Mouse (Mus musculus) intestine, embryonic 15.5 days (tissue): ENCODE data around the gene Cd96. TPM values are rescaled to one million over a fixed set of nuclear protein-coding genes. Genes with fewer than 3 reads are reported as not detected.

Source experiments
- ATAC-seq: fragments of 200-750 bp; cut with Nextera tagmentation; 2 replicates; pipeline ENCODE4 v1.8.0; 2017; ENCODE audit warnings: moderate TSS enrichment, moderate library complexity
- H3K27ac ChIP-seq: fragments of 300-500 bp; sonication (generic); 2 replicates; pipeline ENCODE4 v1.5.1; 2015; ENCODE audit warnings: mild to moderate bottlenecking, inconsistent platforms
- H3K27me3 ChIP-seq: fragments of 300-500 bp; sonication (generic); replicated peaks from 2 replicates; pipeline ENCODE4 v1.6.1; 2015; ENCODE audit warnings: inconsistent platforms
- H3K36me3 ChIP-seq: fragments of 300-500 bp; sonication (generic); 2 replicates; pipeline ENCODE4 v1.6.1; 2015; ENCODE audit warnings: inconsistent platforms
- H3K4me1 ChIP-seq: fragments of 300-500 bp; sonication (generic); replicated peaks from 2 replicates; pipeline ENCODE4 v1.6.1; 2015; ENCODE audit warnings: inconsistent platforms
- H3K4me2 ChIP-seq: fragments of 300-500 bp; sonication (generic); replicated peaks from 2 replicates; pipeline ENCODE4 v1.6.1; 2015; ENCODE audit warnings: mild to moderate bottlenecking, inconsistent platforms
- H3K4me3 ChIP-seq: fragments of 300-500 bp; sonication (generic); replicated peaks from 2 replicates; pipeline ENCODE4 v1.5.1; 2015; ENCODE audit warnings: inconsistent platforms
- H3K9ac ChIP-seq: fragments of 300-500 bp; sonication (generic); 2 replicates; pipeline ENCODE4 v1.6.1; 2015; ENCODE audit warnings: inconsistent platforms
- H3K9me3 ChIP-seq: fragments of 300-500 bp; sonication (generic); 2 replicates; pipeline ENCODE4 v1.6.1; 2016; ENCODE audit warnings: inconsistent platforms
- WGBS: fragments of 180-500 bp; shearing (Covaris S2); methylation state at CpG from one replicate; pipeline ENCODE4 v1.1.7; 2015; 5-methylcytosine and 5-hydroxymethylcytosine counted together
- polyA plus RNA-seq: library from polyadenylated mRNA; unstranded; fragments of >200 nt; fragmentation: Nextera tagmentation; extraction: Ambion mirVana; gene quantifications from 2 replicates; pipeline ENCODE4 v1.2.1, GENCODE M21; 2015

Gene Cd96
- polyA plus RNA-seq, 1 experiment from 2014 or later: 0.43 TPM

DNA sequence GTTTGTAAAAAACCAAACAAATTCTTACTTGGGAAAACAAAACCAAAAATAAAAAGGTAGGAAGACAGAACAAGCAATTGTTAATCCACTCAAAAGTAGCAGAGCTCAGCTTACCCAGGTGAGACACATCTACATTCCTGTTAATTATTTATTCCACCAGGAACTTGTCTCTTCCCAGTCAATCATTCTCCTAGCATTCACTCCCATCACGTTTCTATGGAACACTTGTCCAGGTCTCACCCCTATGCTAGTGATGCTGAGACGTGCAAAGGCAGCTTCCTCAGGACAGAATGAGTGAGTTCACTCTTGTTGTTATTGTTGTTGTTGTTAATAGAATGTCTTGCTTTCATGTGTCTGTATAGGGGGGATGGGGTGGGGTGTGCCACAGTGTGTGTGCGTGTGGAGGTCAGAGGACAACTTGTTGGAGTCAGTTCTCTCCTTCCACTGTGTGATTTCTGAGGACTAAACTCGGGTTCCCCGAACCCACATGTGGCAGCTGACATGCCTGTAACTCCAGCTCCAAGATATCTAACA is 97.0 kb downstream of the Cd96 start:
- H3K9me3 ChIP-seq: no peaks in the 10 kb centered on the region
- 65% methylated on average over 5 of the region's 5 CpGs for WGBS
- H3K36me3 ChIP-seq: no peaks in the 10 kb centered on the region
- ATAC-seq: 0 out of 2 replicates have a peak, but pooled peaks have one; percentile 23
- H3K9ac ChIP-seq: no peak overlapping the region
- no peak overlapping the region for H3K4me3 ChIP-seq
- no peaks in the 10 kb centered on the region for H3K4me1 ChIP-seq
- H3K4me2 ChIP-seq: no peak overlapping the region
- H3K27me3 ChIP-seq: no peaks in the 10 kb centered on the region
- H3K27ac ChIP-seq: no peak overlapping the region

- Histone ChIP-seq H3K27ac (no peak overlapping the region), H3K9ac (no peak overlapping the region), H3K4me1 (no peaks in the 10 kb centered on the region), H3K27me3 (no peaks in the 10 kb centered on the region), H3K4me2 (no peak overlapping the region), H3K4me3 (no peak overlapping the region), H3K36me3 (no peaks in the 10 kb centered on the region), H3K9me3 (no peaks in the 10 kb centered on the region)
- 46% methylated on average over 5 of the region's 5 CpGs for WGBS
- ATAC-seq: peak; percentile 74
These were observed 97.7 kb downstream of the Cd96 start for GRCm38 (mm10) chr16:46022189-46022928.

DNA sequence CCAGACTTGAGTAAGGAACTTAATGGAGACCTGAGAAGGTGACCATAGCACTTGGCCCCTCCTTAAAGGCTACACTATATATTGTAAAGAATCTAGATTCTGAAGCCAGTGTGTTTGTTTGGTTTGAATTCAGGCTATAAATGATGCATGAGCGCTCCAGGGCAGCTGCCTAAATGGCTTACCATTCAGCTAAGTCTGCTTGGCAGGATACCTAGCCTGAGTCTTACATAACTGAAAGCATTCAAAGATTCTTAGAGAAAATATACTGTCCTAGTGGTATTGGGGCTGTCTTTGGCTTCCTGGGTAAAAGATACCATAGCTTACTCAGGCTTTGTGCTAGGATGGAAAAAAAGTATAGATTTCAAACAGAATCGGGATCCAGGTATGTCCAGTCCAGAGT is 98.7 kb downstream of the Cd96 start:
- H3K4me2 ChIP-seq: no peak overlapping the region
- 74% methylated on average over 2 of the region's 2 CpGs for WGBS
- H3K27ac ChIP-seq: no peak overlapping the region
- H3K36me3 ChIP-seq: no peaks in the 10 kb centered on the region
- ATAC-seq: no peak
- H3K4me1 ChIP-seq: no peaks in the 10 kb centered on the region
- H3K27me3 ChIP-seq: no peaks in the 10 kb centered on the region
- no peak overlapping the region for H3K4me3 ChIP-seq
- no peaks in the 10 kb centered on the region for H3K9me3 ChIP-seq
- H3K9ac ChIP-seq: no peak overlapping the region

GRCm38 (mm10) chr16:46020396-46020795 is 99.7 kb downstream of the Cd96 start:
- WGBS: 73% methylated on average over 2 of the region's 2 CpGs
- Histone ChIP-seq H3K4me2 (no peak overlapping the region), H3K4me1 (no peaks in the 10 kb centered on the region), H3K9ac (no peak overlapping the region), H3K27me3 (no peaks in the 10 kb centered on the region), H3K36me3 (no peaks in the 10 kb centered on the region), H3K9me3 (no peaks in the 10 kb centered on the region), H3K27ac (no peak overlapping the region), H3K4me3 (no peak overlapping the region)
- ATAC-seq: no peak

DNA sequence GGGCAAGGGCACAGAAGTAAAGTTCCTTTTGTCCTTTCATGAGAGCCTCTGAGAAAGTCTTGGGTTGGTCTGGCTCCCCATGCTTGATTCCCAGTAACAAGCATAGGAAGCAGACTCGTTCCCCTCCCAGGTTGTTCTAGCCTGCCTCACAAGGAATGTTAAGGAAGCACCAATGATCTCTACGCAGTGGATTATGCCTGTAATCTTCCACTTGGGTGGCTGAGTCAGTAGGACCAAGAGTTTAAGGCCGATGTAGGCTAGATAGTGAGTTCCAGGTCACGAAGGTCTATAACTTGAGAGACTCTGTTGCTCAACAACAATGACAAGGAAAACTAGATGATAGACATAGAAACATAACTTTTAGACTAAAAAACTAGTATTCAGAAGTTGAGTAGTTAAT is 100.3 kb downstream of the Cd96 start:
- 78% methylated on average over 4 of the region's 4 CpGs for WGBS
- Histone ChIP-seq H3K27me3 (no peaks in the 10 kb centered on the region), H3K4me3 (no peak overlapping the region), H3K9ac (no peak overlapping the region), H3K27ac (no peak overlapping the region), H3K36me3 (no peaks in the 10 kb centered on the region), H3K9me3 (no peaks in the 10 kb centered on the region), H3K4me1 (no peaks in the 10 kb centered on the region), H3K4me2 (no peak overlapping the region)
- no peak; the same call in 1 of the 2 replicates for ATAC-seq

- H3K4me1 ChIP-seq: no peaks in the 10 kb centered on the region
- H3K4me2 ChIP-seq: no peak overlapping the region
- no peaks in the 10 kb centered on the region for H3K27me3 ChIP-seq
- no peak overlapping the region for H3K27ac ChIP-seq
- no peaks in the 10 kb centered on the region for H3K9me3 ChIP-seq
- no peak overlapping the region for H3K4me3 ChIP-seq
- peak; percentile 64; the same call in 1 of the 2 replicates for ATAC-seq
- 69% methylated on average over 1 of the region's 1 CpGs for WGBS
- H3K36me3 ChIP-seq: no peaks in the 10 kb centered on the region
- H3K9ac ChIP-seq: no peak overlapping the region
These were observed 100.7 kb downstream of the Cd96 start for GRCm38 (mm10) chr16:46019359-46019758.

- H3K4me1 ChIP-seq: no peaks in the 10 kb centered on the region; the same call in 1 of the 2 replicates
- ATAC-seq: no peak
- no peak overlapping the region for H3K4me2 ChIP-seq
- H3K9me3 ChIP-seq: no peaks in the 10 kb centered on the region
- no peak overlapping the region for H3K4me3 ChIP-seq
- H3K9ac ChIP-seq: no peak overlapping the region
- H3K27ac ChIP-seq: no peak overlapping the region
- H3K36me3 ChIP-seq: no peaks in the 10 kb centered on the region
- WGBS: 62% methylated on average over 1 of the region's 1 CpGs
- no peaks in the 10 kb centered on the region for H3K27me3 ChIP-seq
These were observed 108.4 kb downstream of the Cd96 start for GRCm38 (mm10) chr16:46011696-46012095.

- ATAC-seq: peak; percentile 64
- H3K27me3 ChIP-seq: no peaks in the 10 kb centered on the region
- peak overlapping the region; percentile 82 for H3K27ac ChIP-seq
These were observed 109.2 kb downstream of the Cd96 start for GRCm38 (mm10) chr16:46010906-46011220.

GRCm38 (mm10) chr16:46010153-46010905 is 109.7 kb downstream of the Cd96 start, which contains the start of gene Plcxd2:
TSS of gene Plcxd2 (minus strand) at chr16:46010218.
- no peaks in the 10 kb centered on the region for H3K9me3 ChIP-seq
- peak; percentile 98 for ATAC-seq
- no peaks in the 10 kb centered on the region; the same call in 1 of the 2 replicates for H3K4me1 ChIP-seq
- peak within 1 kb of the TSS; percentile 68 for H3K9ac ChIP-seq
- no peaks in the 10 kb centered on the region for H3K27me3 ChIP-seq
- no peaks in the 10 kb centered on the region for H3K36me3 ChIP-seq
- WGBS: under 1% methylated on average over 39 of the region's 39 CpGs
- peak within 1 kb of the TSS; percentile 64 for H3K4me3 ChIP-seq
- peak within 1 kb of the TSS; percentile 93 for H3K4me2 ChIP-seq
- H3K27ac ChIP-seq: peak within 1 kb of the TSS; percentile 82

More at GRCm38 (mm10) chr16:46010906-46011220, 109.2 kb downstream of the Cd96 start:
- WGBS: 7% methylated on average over 5 of the region's 5 CpGs
- peak overlapping the region; percentile 64 for H3K4me3 ChIP-seq
- no peaks in the 10 kb centered on the region; the same call in 1 of the 2 replicates for H3K4me1 ChIP-seq
- H3K36me3 ChIP-seq: no peaks in the 10 kb centered on the region
- no peaks in the 10 kb centered on the region for H3K9me3 ChIP-seq
- peak overlapping the region; percentile 93 for H3K4me2 ChIP-seq
- H3K9ac ChIP-seq: peak overlapping the region; percentile 68

- H3K4me1 ChIP-seq: no peaks in the 10 kb centered on the region; the same call in 1 of the 2 replicates
- no peaks in the 10 kb centered on the region for H3K27me3 ChIP-seq
- peak overlapping the region; percentile 30; the same call in 1 of the 2 replicates for H3K27ac ChIP-seq
- no peaks in the 10 kb centered on the region for H3K9me3 ChIP-seq
- ATAC-seq: no peak
- 0% methylated on average over 13 of the region's 13 CpGs for WGBS
- peak overlapping the region; percentile 64 for H3K4me3 ChIP-seq
- peak overlapping the region; percentile 93 for H3K4me2 ChIP-seq
- H3K9ac ChIP-seq: peak overlapping the region; percentile 68
- H3K36me3 ChIP-seq: no peaks in the 10 kb centered on the region
These were observed 110.3 kb downstream of the Cd96 start for GRCm38 (mm10) chr16:46009717-46010116.

DNA sequence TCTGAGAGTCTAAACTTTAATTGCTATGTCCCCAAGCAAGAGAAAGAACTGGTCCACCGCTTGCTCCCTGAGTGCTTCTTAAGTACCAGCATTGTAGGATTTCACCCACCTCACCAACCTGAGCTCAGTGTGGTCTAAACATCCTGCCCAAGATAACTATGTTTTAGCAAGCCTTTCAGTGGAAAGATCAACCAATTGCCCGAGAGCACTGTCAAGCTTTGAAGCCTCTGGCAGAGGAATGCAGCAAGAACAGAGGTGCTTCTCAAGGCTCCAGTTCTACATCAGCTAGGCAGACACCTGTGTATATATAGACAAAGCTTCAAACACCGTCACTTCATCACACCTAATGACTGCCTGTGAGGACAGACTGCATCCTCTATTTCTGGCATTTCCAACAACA is 111.3 kb downstream of the Cd96 start:
- H3K27me3 ChIP-seq: no peaks in the 10 kb centered on the region
- H3K36me3 ChIP-seq: no peaks in the 10 kb centered on the region
- no peak overlapping the region for H3K4me3 ChIP-seq
- H3K4me1 ChIP-seq: no peaks in the 10 kb centered on the region; the same call in 1 of the 2 replicates
- no peak for ATAC-seq
- H3K4me2 ChIP-seq: peak overlapping the region; percentile 93
- H3K9me3 ChIP-seq: no peaks in the 10 kb centered on the region
- H3K27ac ChIP-seq: no peak overlapping the region
- H3K9ac ChIP-seq: no peak overlapping the region
- WGBS: 62% methylated on average over 3 of the region's 3 CpGs

DNA sequence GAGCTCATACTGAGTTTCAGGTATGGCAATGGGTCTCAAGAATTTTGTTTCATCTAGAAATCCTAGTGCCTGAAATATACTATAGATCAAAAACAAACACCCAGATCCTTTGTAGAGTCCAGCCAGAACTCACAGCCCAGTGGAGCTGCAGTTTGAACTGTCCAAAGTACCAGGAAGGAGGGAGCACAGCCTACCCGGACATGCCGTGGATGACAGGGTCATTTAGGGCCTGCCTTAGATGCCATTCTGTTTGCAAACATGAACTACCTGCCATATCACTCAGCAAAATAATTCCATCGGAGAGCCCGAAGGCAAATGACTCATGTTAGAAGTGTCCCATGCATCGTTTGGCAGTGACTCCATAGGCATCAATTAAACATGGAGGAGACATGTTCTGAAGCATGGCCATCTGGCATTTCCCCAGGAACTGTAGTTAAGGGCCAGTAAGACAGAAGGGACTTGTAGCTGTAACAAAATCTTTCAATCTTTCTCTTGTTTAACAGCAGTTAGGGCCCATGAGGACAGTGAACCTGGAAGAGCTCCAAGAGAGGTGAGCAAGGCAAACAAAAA is 111.9 kb downstream of the Cd96 start:
- 71% methylated on average over 5 of the region's 5 CpGs for WGBS
- no peak overlapping the region for H3K4me3 ChIP-seq
- ATAC-seq: no peak

More for the DNA sequence above, 111.9 kb downstream of the Cd96 start:
- no peaks in the 10 kb centered on the region for H3K9me3 ChIP-seq
- no peak overlapping the region for H3K9ac ChIP-seq
- no peak overlapping the region for H3K27ac ChIP-seq
- no peak overlapping the region for H3K4me2 ChIP-seq
- H3K36me3 ChIP-seq: no peaks in the 10 kb centered on the region
- H3K4me1 ChIP-seq: no peaks in the 10 kb centered on the region; the same call in 1 of the 2 replicates
- H3K27me3 ChIP-seq: no peaks in the 10 kb centered on the region
